Mouse (Mus musculus) cortical plate, adult 2 months (tissue): ENCODE results near the gene Camkmt.

Source experiments
- CTCF ChIP-seq: fragments of 200-500 bp; IDR thresholded peaks from 2 replicates; pipeline ENCODE4 v1.5.1; 2011; ENCODE audit warnings: mild to moderate bottlenecking, control low read depth, low read length; ENCODE audit not compliant: insufficient read depth; ENCODE audit errors: extremely low read depth
- POLR2A ChIP-seq: fragments of 200-500 bp; IDR thresholded peaks from 2 replicates; pipeline ENCODE4 v1.6.1; 2011; ENCODE audit warnings: mild to moderate bottlenecking, low read length, control low read depth; ENCODE audit not compliant: insufficient read depth; ENCODE audit errors: extremely low read depth

GRCm38 (mm10) chr17:85486585-85487480, 396.5 kb downstream of the Camkmt start:
- TF ChIP-seq POLR2A (no peak), CTCF (no peak)
